Mouse (Mus musculus): ENCODE results near the gene Gjc1. TPM values are rescaled to one million over a fixed set of nuclear protein-coding genes. Genes with fewer than 3 reads are reported as not detected.

The Gjc1 gene
- 7.1 and 9.9 TPM in 2 replicates for polyA plus RNA-seq (2012; rRNA removed)

DNA sequence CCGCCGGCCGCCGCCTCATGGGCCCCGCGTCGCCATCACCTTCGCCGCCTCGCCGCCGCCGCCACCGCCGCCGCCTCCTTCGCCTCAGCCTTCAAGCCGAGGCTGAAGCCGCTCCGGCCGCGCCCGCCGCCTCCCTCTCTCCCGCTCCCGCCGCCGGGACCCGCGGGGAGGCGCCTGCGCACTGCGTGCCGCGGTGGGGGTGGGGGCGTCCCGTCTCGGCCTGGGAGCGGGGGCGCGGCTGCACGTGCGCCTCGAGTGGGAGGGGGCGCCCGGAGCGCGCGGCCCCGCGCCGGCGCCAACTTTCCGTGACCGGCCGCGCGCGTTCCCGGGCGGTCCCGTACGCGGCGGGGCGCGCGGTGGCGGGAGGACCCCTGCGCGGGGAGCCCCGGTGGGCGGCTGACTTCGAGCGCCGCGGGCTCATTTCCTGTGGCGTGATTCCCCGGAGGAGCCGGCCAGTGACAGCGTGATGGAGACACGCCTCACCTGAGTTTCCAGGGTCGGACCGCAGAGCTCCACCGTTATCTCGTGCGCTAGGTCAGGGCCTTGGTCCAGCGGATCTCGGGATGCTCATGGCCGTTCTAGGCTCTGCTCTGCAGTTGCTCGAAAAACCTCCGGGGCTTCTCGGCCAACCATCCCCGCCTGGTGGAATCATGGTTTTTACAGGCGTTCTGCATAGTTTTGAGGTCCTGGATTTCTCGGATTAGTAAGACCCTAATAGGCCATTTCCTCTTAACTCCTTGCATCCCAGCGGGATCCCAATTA is at the start of gene Gjc1:
TSS of gene Gjc1 (minus strand) at position 680 of the 762 bp plus-strand sequence.

GRCm38 (mm10) chr11:102835549-102835948 is 16.0 kb upstream of the Gjc1 start, which contains the start of gene Higd1b:
Gene Higd1b (plus strand): TSS chr11:102835849.

GRCm38 (mm10) chr11:102761309-102762210 is 57.9 kb downstream of the Gjc1 start, which contains the start of gene Adam11:
Gene Adam11 (plus strand): TSS chr11:102761439.

Other genes starting within 250 kb of the Gjc1 start
- 1.4 and 1.5 TPM in 2 replicates for gene Gm11627, start 240.2 kb downstream of the Gjc1 start, polyA plus RNA-seq (2012; rRNA removed)
- 87.2 and 118 TPM in 2 replicates for gene Fzd2, start 215.3 kb downstream of the Gjc1 start, polyA plus RNA-seq (2012; rRNA removed)
- not detected in 2 replicates for gene Meioc, start 156.0 kb downstream of the Gjc1 start, polyA plus RNA-seq (2012; rRNA removed)
- gene Ccdc43, start 121.9 kb downstream of the Gjc1 start, polyA plus RNA-seq (2012; rRNA removed): 4.3 and 5.3 TPM in 2 replicates
- gene Adam11, start 58.3 kb downstream of the Gjc1 start, polyA plus RNA-seq (2012; rRNA removed): 6.2 and 6.4 TPM in 2 replicates
- 4.3 and 4.6 TPM in 2 replicates for gene Higd1b, start 16.1 kb upstream of the Gjc1 start, polyA plus RNA-seq (2012; rRNA removed)
- gene Eftud2, start 61.3 kb upstream of the Gjc1 start, polyA plus RNA-seq (2012; rRNA removed): 125 and 137 TPM in 2 replicates
- 1.8 and 2.0 TPM in 2 replicates for gene Ccdc103, start 61.5 kb upstream of the Gjc1 start, polyA plus RNA-seq (2012; rRNA removed)
- 0.08 TPM in 1 of 2 replicates, not detected in the other for gene Fam187a, start 65.5 kb upstream of the Gjc1 start, polyA plus RNA-seq (2012; rRNA removed)
- 1.0 TPM in 2 replicates for gene Gfap, start 81.2 kb upstream of the Gjc1 start, polyA plus RNA-seq (2012; rRNA removed)
- 6.7 and 10.4 TPM in 2 replicates for gene Kif18b, start 105.4 kb upstream of the Gjc1 start, polyA plus RNA-seq (2012; rRNA removed)
- 1.3 and 2.5 TPM in 2 replicates for gene C1ql1, start 127.0 kb upstream of the Gjc1 start, polyA plus RNA-seq (2012; rRNA removed)
- gene Nmt1, start 208.5 kb upstream of the Gjc1 start, polyA plus RNA-seq (2012; rRNA removed): 33.9 and 43.4 TPM in 2 replicates
- gene Dcakd, start 208.6 kb upstream of the Gjc1 start, polyA plus RNA-seq (2012; rRNA removed): 163 and 210 TPM in 2 replicates

Measured in ovary, adult 2 months (tissue).